Mouse (Mus musculus) adrenal gland, postnatal 4 days (tissue): Measurements from ENCODE around the gene Suz12. TPM values are rescaled to one million over a fixed set of nuclear protein-coding genes. Genes with fewer than 3 reads are reported as not detected.
"Not testable (repeated sequence)": the region's sequence is repeated elsewhere in the genome, so short reads cannot be mapped to it uniquely, and the experiment has no call there.

Source experiments
- DNase-seq, 2 experiments: peaks; one replicate each; pipeline ENCODE4 v3.0.0; 2021 to 2022; ENCODE audit warnings: low spot score in 2 of 2, mixed read lengths in 2 of 2
- total RNA-seq, 2 experiments: library from RNA; stranded (reverse); gene quantifications; 2 replicates each; pipeline ENCODE4 v1.2.3; 2021

Suz12 gene
- total RNA-seq, 2 experiments from 2014 or later = 80.8 to 83.1 TPM

DNA sequence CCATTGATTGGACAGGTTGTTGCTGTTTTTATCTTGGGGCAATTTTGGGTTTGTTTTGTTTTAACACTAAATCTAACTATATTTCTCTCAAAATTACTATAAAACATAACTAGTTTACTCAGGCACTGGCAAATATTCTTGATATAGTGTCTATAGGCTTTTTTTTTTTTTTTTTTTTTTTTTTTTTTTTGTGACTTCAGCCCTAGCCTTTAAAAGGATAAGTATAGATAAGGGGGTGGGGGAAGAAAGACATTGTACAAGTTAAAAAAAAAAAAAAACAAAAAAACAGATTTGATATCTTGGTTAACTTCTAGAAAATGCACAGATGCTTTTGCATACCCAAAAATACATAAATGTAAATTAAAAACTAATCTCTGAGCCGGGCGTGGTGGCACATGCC, 2.8 kb upstream of the Suz12 start:
- no peak for DNase-seq

DNA sequence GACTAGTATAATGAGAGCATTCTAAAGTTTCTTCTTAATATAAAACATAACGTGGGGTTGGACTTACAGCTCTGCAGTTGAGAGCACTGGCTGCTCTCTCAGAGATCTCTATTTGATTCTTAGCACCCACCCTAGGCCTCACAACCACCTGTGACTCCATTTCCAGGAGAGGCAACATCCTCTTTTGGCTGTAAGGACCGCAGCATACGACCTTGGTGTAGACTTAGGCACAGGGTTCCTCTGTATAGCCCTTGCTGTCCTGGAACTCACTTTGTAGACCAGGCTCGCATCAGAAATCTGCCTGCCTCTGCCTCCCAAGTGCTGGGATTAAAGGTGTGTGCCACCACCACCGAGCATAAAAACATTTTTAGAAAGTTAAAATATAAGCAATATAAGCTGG, 1.3 kb upstream of the Suz12 start:
- no peak for DNase-seq

DNA sequence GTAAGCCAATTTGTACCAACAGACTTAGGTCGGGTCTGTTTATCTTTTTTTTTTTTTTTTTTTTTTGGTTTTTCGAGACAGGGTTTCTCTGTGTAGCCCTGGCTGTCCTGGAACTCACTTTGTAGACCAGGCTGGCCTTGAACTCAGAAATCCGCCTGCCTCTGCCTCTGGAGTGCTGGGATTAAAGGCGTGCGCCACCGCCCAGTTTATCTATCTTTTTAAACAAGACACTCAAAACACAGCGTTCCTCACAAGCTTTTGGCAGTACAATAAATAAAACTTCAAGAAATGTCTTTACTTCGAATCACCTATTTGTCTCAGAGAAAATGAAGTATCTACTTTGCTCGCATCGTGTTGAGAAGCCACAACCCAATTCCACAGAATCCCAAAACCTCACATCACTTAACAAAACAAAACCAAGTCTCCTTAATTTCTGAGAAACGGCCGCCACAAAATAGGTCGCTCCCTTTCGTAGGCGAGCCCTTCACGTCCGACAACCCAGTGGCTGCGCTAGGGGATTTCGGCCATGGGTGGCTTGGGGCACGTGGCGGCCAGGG, 793 bp upstream of the Suz12 start:
- no peak for DNase-seq

DNA sequence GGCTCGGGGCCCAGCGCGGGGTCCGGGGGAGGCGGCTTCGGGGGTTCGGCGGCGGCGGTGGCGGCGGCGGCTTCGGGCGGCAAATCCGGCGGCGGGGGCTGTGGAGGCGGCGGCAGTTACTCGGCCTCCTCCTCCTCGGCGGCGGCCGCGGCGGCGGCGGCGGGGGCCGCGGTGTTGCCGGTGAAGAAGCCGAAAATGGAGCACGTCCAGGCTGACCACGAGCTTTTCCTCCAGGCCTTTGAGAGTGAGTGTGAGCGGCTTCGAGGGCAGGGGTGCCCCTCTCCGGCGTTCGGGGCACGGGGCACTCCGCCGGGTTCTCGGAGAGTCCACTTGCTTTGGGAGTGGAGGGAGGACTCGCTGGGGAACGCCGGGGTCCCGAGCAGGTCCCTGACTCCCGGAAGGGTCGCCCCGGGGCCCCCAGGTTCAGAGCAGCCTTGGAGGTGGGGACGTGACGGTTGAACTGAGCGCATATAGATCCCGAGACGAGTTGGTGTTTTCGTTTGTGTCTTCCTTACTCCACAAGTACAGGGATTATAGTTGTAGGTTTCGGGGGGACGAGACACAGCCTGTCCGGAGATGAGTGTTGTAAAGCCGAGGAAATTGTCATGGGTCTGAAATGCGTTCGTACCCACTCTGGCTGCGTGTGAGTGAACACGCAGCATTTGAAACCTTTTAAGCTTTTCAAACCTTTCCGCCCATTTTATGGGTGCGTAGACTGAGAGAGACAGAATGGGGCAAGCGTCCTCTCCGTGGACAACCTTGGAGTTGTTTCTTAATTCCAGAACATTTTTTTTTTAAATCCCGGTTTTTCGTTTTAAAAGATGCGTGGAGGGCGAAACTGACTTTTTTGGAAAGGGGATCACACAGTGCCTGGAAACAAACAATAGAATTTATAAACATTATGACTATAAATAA, 707 bp downstream of the Suz12 start:
- DNase-seq = no peak

DNA sequence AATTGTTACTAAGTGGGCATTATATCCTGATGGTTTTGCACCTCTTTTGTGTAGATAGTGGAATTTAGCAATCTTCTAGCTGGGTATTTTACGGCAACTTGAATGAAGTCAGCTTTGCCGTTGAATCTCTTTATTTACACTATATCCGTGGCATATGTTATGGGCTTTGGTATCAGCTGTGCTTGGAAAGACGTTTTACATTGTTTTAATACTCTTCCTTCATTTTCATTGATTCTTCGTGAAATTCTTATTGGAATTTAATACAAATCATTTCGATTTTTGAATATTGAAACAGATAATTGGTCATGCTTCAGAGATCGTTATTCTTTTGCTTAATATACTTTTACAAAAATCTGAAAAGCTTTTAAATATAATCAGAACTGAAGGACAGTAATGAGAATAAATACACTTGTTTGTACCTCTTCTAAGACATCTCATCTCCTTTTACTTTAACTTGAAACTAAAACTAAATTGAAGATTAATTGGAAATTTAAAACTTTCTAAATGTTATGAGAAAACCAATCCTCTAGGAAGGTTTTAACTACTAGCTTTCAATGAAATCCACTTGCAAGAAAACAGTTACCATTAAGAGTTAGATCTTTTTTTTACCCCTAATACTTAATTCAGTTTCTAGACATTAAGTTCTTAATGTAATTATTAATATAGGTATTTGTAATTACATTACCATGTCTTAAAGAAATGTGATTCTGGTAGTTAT, 1.5 kb downstream of the Suz12 start:
- no peak for DNase-seq

DNA sequence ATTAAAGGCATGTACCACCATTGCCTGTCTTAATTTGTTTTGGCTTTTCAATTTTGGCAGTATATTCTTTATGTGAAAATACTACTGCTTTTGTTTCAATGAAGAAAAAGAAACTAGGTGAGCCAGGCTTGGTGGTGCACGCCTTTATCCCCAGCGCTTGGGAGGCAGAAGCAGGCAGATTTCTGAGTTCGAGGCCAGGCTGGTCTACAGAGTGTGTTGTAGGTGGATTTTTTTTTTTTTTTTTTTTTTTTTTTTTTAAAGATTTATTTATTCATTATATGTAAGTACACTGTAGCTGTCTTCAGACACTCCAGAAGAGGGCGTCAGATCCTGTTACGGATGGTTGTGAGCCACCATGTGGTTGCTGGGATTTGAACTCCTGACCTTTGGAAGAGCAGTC, 23.6 kb downstream of the Suz12 start:
- not testable (repeated sequence) for DNase-seq

GRCm38 (mm10) chr11:80019792-80020191, 26.9 kb downstream of the Suz12 start:
- no peak for DNase-seq

- DNase-seq = no peak
Measured at GRCm38 (mm10) chr11:80021306-80021705, 28.4 kb downstream of the Suz12 start.

DNA sequence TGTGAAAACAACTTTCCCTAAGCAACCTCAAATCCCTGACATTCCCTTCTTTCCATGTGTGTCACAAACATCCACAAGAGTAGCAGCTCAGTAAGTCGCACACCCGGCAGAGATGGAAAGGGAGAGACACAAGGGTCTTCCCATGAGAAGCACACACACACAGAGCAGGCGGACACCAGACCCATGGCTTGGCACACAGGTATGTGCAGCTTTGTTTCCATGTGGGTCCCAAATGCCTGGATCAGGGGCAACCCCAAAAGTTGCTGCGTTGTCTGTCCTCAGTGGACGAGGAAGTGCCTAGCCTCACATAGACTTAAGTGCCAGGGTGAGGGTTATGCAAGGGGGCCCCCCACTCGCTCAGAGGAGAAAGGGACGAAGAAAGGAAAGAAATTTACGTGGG, 44.6 kb downstream of the Suz12 start:
- no peak for DNase-seq

GRCm38 (mm10) chr11:80042615-80043418, 49.9 kb downstream of the Suz12 start:
- peak in 1 of 2 experiments; percentile 16 for DNase-seq

GRCm38 (mm10) chr11:80043419-80043817, 50.5 kb downstream of the Suz12 start:
- no peak for DNase-seq

DNA sequence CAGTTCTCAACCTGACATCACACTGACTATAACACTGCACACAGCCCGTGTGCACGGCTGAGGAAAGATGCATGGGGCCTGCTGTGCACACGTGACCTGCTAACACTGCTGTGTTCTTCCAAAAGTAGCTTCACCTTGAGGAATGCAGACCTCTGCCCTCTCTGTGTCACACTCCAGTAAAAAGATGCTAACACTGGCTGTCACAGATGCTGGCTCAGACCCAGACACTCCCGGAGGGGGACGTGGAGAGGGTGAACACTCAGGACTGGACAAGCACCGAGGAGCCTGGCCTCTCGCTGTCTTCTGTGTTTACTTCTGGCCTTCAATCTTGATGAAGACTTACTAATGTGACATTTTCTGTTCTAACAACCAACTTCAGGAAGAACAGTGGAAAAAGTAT, 54.0 kb downstream of the Suz12 start:
- DNase-seq = no peak

DNA sequence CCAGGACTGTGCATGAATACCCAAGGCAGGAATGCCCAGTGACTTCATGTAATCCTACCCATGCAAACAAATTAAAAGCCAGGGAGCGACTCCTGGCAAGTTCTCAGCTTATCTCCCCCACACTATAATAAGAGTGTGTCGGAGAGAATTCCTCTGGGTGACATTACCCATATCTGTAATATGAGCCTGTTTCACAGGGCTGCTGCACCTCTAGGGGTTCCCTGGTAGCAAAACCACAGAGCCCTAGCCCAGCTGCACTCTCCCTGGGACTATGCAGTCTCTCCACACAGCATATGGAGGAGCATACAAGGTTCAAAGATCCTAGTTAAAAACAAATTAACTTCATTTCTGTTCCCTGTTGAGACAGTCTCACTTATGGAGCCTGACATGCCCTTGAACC, 57.2 kb downstream of the Suz12 start:
- no peak for DNase-seq

- no peak for DNase-seq
Measured at GRCm38 (mm10) chr11:80052456-80052855, 59.5 kb downstream of the Suz12 start.

GRCm38 (mm10) chr11:80053171-80053570, 60.3 kb downstream of the Suz12 start:
- DNase-seq = no peak

- no peak for DNase-seq
Measured at GRCm38 (mm10) chr11:80054659-80055058, 61.8 kb downstream of the Suz12 start.

- no peak for DNase-seq
Measured at GRCm38 (mm10) chr11:80056141-80056540, 63.2 kb downstream of the Suz12 start.

GRCm38 (mm10) chr11:80062159-80062558, 69.3 kb downstream of the Suz12 start:
- DNase-seq = no peak

DNA sequence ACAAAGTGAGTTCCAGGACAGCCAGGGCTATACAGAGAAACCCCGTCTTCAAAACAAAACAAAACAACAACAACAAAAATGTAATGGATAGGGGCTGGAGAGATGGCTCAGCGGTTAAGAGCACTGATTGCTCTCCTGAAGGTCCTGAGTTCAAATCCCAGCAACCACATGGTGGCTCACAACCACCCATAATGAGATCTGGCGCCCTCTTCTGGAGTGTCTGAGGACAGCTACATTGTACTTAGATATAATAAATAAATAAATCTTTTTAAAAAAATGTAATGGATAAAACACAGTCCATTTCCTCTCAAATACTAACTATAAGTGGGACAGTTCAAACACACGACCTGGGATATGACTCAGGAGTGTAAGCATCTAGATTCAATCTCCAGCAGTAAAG, 73.5 kb downstream of the Suz12 start:
- DNase-seq = not testable (repeated sequence)

DNA sequence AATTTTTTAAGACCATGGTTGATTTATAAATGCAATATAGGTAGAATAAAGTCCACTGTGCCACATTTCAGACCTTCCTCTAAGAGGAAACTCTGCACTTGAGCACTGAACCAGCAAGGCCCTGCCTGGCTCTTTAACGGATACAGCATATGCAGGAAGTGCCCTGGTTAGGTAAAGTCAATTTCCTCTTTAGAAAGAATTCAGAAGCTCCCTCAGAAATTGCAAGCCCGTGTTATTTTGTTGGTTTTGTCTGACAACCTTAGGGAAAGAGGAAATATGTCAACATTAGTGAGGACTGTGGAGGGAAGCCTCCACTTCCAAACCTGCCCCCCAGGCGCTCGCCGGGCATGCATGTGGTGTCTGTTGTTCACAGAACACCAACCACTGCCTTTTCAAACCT, 74.7 kb downstream of the Suz12 start:
- DNase-seq = no peak

DNA sequence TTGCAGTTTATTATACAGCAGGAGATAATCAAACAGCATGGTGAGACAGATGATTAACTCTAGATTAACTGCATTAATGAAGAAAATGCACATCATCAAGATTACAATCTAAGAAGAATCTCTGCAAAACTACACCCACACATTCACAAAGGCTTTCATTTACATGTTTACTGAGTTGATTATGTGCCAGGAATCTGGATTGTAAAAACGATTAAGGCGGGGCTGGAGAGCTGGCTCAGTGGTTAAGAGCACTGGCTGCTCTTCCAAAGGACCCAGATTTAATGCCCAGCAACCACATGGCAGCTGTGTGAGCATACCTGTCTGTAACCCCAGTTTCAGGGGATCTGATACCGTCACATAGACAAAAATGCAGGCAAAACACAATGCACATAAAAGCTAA, 76.9 kb downstream of the Suz12 start:
- no peak for DNase-seq
